Mouse (Mus musculus) kidney, adult 2 months (tissue): ENCODE measurements at regions not wholly inside any gene's neighbourhood (a gene's known extent, or its start where the extent isn't known, plus 50 kb on each side); places are given as distances from the start of the nearest gene placed in this dataset.

ENCODE experiments used
- CTCF ChIP-seq: fragments of 200-500 bp; conservative IDR thresholded peaks from 2 replicates; pipeline ENCODE4 v1.5.1; 2011; ENCODE audit warnings: low read depth, mild to moderate bottlenecking, control low read depth, low read length, moderate library complexity, mixed read lengths; ENCODE audit not compliant: insufficient read depth, insufficient read length
- POLR2A ChIP-seq: fragments of 200-500 bp; IDR thresholded peaks from one replicate; pipeline ENCODE4 v1.6.1; 2011; ENCODE audit warnings: low read depth, low read length, control low read depth

- TF ChIP-seq CTCF (no peak), POLR2A (no peak)
Observed at GRCm38 (mm10) chr10:14306811-14307210, 238.6 kb downstream of the Adgrg6 start.
